Mouse (Mus musculus) midbrain, embryonic 14.5 days (tissue): ENCODE measurements around the gene Vsx1. TPM values are rescaled to one million over a fixed set of nuclear protein-coding genes. Genes with fewer than 3 reads are reported as not detected.

ENCODE experiments used
- ATAC-seq: fragments of 200-750 bp; cut with Nextera tagmentation; 2 replicates; pipeline ENCODE4 v1.8.0; 2017; ENCODE audit warnings: moderate number of reproducible peaks, moderate library complexity; ENCODE audit not compliant: low FRiP score, low TSS enrichment
- DNase-seq: peaks from one replicate; pipeline ENCODE4 v3.0.0-alpha.2; 2015
- H3K27ac ChIP-seq: fragments of 300-500 bp; sonication (generic); replicated peaks from 2 replicates; pipeline ENCODE4 v1.5.1; 2014; ENCODE audit warnings: mild to moderate bottlenecking, low read depth, low read length, moderate library complexity
- H3K27me3 ChIP-seq: fragments of 300-500 bp; sonication (generic); 2 replicates; pipeline ENCODE4 v1.6.1; 2014; ENCODE audit warnings: low read length, control low read depth, mixed read lengths; ENCODE audit not compliant: control insufficient read depth, insufficient read depth
- H3K36me3 ChIP-seq: fragments of 300-500 bp; sonication (generic); 2 replicates; pipeline ENCODE4 v1.6.1; 2014; ENCODE audit warnings: low read length, control low read depth; ENCODE audit not compliant: control insufficient read depth, insufficient read depth
- H3K4me1 ChIP-seq: fragments of 300-500 bp; sonication (generic); 2 replicates; pipeline ENCODE4 v1.6.1; 2014; ENCODE audit warnings: mild to moderate bottlenecking, antibody characterized with exemption, low read length, control low read depth; ENCODE audit not compliant: control insufficient read depth, insufficient read depth
- H3K4me2 ChIP-seq: fragments of 300-500 bp; sonication (generic); 2 replicates; pipeline ENCODE4 v1.6.1; 2014; ENCODE audit warnings: mild to moderate bottlenecking, low read length, moderate library complexity
- H3K4me3 ChIP-seq: fragments of 300-500 bp; sonication (generic); replicated peaks from 2 replicates; pipeline ENCODE4 v1.5.1; 2014; ENCODE audit warnings: low read depth, low read length
- H3K9ac ChIP-seq: fragments of 300-500 bp; sonication (generic); replicated peaks from 2 replicates; pipeline ENCODE4 v1.6.1; 2014; ENCODE audit warnings: mild to moderate bottlenecking, low read length, moderate library complexity
- H3K9me3 ChIP-seq: fragments of 300-500 bp; sonication (generic); 2 replicates; pipeline ENCODE4 v1.6.1; 2016; ENCODE audit warnings: low read length, control low read depth, mixed read lengths; ENCODE audit not compliant: control insufficient read depth
- WGBS: fragments of 180-500 bp; shearing (Covaris S2); extraction: QIAGEN DNeasy Blood & Tissue Kit; methylation state at CpG from one replicate; pipeline ENCODE4 v1.1.7; 2014; 5-methylcytosine and 5-hydroxymethylcytosine counted together
- polyA plus RNA-seq: library from polyadenylated mRNA; unstranded; fragments of >200 nt; fragmentation: Nextera tagmentation; extraction: Ambion mirVana; gene quantifications from 2 replicates; pipeline ENCODE4 v1.2.1, GENCODE M21; 2014

Vsx1 gene
- polyA plus RNA-seq, 1 experiment from 2014 or later, result not detected

DNA sequence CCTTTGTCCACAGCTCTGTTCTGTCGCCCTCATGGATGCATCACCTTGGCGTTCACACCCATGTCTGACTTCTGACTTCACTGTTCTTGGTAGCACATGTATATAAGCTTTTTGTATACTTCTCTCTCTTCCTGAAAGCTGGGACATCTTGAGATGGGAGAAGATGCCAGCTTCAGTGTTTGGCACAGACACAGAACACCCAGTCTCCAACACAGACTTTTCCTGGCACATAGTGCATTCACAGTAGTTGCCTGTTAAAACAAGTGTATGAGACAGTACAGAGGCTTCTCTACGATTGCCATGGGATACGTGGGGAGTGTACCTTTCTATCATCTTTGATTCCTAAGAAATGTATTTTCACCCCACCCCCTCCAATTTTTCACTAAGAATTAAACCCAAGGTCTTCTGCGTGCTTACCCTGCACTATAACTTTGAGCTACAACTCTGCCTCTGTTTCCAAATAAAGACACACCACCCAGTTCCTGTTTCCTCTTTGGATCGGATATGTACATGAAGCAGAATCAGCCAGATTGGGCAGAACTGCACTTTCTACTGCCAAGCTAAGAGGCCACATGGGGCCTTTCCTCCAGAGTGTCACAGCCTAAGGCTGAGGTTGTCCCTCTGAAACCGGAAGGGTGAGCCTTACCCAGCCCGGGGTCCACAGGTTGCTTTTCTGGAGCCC is 17.4 kb downstream of the Vsx1 start:
- ATAC-seq, result no peak
- no peak overlapping the region for H3K4me2 ChIP-seq
- no peak for DNase-seq
- H3K4me1 ChIP-seq, result peaks cover 8% of the 10 kb centered on the region
- H3K9ac ChIP-seq, result no peak overlapping the region
- H3K27me3 ChIP-seq, result 0 out of 2 replicates have a peak, but pooled peaks cover 2% of the 10 kb centered on the region
- 82% methylated on average over 8 of the region's 8 CpGs for WGBS
- H3K4me3 ChIP-seq, result no peak overlapping the region
- no peaks in the 10 kb centered on the region for H3K36me3 ChIP-seq
- no peak overlapping the region for H3K27ac ChIP-seq
- H3K9me3 ChIP-seq, result no peaks in the 10 kb centered on the region

DNA sequence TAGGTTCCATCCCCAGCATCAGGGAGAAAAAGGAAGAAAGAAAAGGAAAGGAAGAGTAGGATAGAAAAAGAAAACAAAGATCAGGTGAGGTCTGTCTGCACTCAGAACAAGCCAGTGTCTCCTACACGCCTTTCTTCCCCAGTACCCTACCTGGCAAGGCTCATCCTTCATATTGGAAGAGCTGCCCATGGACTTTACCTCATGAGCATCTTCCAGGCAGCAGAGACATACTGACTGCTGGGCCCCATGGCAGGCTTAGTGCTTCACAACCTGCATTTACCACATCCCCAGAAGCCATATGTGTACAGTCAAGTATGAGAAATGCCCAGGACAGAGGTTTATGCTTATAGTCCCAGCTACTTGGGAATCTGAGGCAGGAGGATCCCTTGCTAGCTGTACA is 18.2 kb downstream of the Vsx1 start:
- 88% methylated on average over 1 of the region's 1 CpGs for WGBS
- Histone ChIP-seq H3K4me1 (peaks cover 9% of the 10 kb centered on the region), H3K4me2 (no peak overlapping the region), H3K4me3 (no peak overlapping the region), H3K36me3 (no peaks in the 10 kb centered on the region), H3K27me3 (no peaks in the 10 kb centered on the region), H3K27ac (no peak overlapping the region), H3K9ac (no peak overlapping the region), H3K9me3 (no peaks in the 10 kb centered on the region)
- ATAC-seq (no peak), DNase-seq (no peak)

DNA sequence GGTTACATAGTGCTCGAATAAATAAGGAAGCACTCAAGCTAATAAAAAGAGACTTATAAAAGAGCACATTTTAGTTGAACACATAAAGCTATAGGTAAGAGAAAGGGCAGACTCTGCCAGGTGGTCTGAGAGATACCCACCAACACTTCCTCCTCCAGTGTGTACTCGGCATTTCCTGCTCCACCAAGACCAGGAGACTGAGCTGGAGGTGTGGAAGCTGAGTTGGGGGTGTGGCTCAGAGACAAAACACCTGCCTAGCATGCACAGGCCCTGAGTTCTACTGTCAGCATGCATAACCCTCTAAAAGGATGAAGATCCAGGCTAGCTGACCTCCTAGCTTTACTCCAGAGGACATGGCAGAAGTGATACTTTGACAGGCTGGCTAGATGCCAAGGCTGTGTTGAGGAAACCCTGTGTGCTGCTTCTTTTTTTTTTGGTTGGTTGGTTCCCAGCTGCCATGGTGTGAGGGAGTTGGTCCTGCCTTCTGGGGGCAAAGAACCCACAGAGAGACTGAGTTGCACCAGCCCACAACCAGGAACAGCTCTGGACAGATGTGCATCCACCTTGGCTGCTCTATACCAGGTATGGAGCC is 19.6 kb downstream of the Vsx1 start:
- no peaks in the 10 kb centered on the region for H3K36me3 ChIP-seq
- no peak overlapping the region for H3K9ac ChIP-seq
- H3K27ac ChIP-seq, result no peak overlapping the region
- no peak for ATAC-seq
- H3K4me3 ChIP-seq, result no peak overlapping the region
- 84% methylated on average over 2 of the region's 2 CpGs for WGBS
- no peak for DNase-seq
- H3K4me1 ChIP-seq, result peaks cover 17% of the 10 kb centered on the region
- no peak overlapping the region for H3K4me2 ChIP-seq
- H3K9me3 ChIP-seq, result no peaks in the 10 kb centered on the region
- H3K27me3 ChIP-seq, result no peaks in the 10 kb centered on the region

DNA sequence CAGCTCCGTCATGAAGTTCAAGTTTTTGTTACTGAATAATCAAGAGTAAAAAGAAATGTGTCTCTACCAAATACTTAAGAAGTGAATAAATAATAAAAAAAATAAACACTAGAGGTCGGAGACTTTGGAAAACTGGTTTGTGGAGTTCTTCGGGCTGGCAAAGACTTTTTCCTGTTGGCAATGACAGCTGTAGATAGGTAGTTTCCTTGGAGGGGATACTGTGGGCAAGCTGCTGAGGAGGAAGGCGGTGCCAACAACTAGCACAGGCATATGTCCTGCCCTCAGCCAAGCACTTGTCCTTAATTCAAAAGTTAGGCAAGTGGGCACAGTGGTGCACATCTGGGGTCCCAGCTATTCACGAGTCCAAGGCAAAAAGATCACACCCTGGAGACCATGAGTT is 20.2 kb downstream of the Vsx1 start:
- WGBS, result 83% methylated on average over 5 of the region's 5 CpGs
- Histone ChIP-seq H3K36me3 (no peaks in the 10 kb centered on the region), H3K9ac (no peak overlapping the region), H3K4me1 (peaks cover 17% of the 10 kb centered on the region), H3K4me3 (no peak overlapping the region; the same call in 1 of the 2 replicates), H3K4me2 (peak overlapping the region; percentile 92; the same call in 1 of the 2 replicates), H3K27ac (no peak overlapping the region), H3K27me3 (no peaks in the 10 kb centered on the region), H3K9me3 (no peaks in the 10 kb centered on the region)
- ATAC-seq (no peak), DNase-seq (no peak)

DNA sequence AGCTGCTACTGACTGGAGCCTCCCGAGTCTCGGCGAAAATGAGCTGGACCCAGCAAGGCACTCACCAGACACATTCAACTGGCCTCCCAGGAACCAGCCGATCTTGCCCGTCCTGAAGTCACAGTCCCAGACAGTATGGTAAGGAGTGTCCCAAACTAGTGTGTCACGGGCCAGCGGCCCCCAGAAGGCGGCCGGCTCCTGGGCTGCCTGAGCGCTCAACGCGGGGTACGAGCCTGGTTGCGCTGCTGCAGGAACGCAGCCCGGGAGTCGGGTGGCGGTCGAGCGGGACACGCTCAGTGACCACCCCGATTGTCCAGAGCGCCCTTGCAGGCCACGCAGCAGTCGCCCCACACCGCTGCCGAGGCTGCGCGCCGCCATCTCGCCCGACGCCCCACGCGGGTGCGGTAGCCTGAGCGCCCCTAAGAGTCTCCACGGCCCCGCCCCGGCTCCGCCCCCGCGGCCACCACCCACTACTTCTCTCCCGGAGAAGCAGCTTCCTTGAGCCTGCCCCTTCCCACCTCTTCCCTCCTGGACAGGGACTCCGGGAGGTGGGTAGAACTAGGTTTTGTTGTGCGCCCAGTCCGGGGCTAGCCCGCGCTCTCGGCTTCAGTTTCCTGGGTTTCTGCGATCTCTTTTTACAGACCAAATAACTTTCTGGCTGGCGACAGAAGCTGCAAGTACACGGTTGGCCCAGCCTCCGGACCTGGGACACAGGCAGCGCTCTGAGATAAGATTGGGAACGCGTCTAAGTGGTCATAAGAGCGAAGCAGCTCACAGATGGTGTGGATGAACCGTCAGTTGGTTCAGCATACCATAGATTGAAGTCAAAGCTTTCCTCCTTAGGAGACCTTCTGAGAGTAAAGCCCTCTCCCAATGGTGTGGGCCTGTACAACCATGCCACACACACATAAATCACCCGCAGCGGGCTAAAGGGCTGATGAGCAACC is 21.1 kb downstream of the Vsx1 start, which contains the start of gene Acss1:
TSS of gene Acss1 (minus strand) at position 681 of the 947 bp plus-strand sequence.
- peak; percentile 68 for ATAC-seq
- H3K27me3 ChIP-seq, result no peaks in the 10 kb centered on the region
- WGBS, result 4% methylated on average over 59 of the region's 61 CpGs

DNA sequence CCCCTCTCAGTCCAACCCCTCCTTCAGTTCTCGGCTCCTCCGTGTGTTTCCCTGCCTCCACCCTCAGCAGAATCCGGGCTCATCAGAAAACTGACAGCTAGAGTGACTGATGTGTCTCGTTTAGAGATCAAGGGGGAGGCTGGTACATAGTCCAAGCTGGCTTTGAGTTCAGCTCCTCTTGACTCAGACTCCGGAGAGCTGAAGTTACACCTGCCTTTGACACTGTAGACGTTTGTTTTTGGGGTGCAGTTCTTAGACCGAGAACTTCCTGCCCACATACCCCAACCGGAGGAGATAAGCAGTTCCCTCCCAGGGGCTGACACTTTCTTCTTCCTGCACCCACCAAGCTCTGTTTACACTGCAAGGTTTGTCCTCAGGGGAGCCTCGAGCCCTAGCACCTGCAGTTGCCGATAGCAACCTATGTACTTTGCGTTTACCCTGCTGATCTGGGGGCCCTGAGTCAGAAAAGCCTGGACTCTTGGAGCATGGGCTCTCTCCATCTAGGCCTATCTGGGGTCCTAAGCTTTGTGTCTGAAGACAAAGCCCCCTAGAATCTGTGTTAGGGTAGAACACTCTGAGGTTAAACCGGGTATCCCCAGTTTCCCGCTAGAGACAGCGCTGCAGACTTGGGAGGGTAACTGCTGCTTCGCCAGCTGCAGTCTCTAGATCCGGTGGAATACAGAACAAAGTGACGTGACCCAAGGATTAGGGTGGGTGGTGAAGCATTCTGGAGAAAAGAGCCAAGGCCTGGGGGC is 21.9 kb downstream of the Vsx1 start:
- H3K36me3 ChIP-seq, result no peaks in the 10 kb centered on the region
- peak overlapping the region; percentile 92 for H3K4me2 ChIP-seq
- ATAC-seq, result peak; percentile 40
- WGBS, result 5% methylated on average over 17 of the region's 17 CpGs
- peaks cover 17% of the 10 kb centered on the region for H3K4me1 ChIP-seq
- peak overlapping the region; percentile 77 for H3K9ac ChIP-seq
- DNase-seq, result peak; percentile 67
- H3K4me3 ChIP-seq, result peak overlapping the region; percentile 63
- H3K27ac ChIP-seq, result peak overlapping the region; percentile 72
- H3K27me3 ChIP-seq, result no peaks in the 10 kb centered on the region
- H3K9me3 ChIP-seq, result no peaks in the 10 kb centered on the region

More for the DNA sequence above, 21.1 kb downstream of the Vsx1 start, which contains the start of gene Acss1:
- no peaks in the 10 kb centered on the region for H3K36me3 ChIP-seq
- peaks cover 17% of the 10 kb centered on the region for H3K4me1 ChIP-seq
- H3K9me3 ChIP-seq, result no peaks in the 10 kb centered on the region
- peak; percentile 76 for DNase-seq
- peak within 1 kb of the TSS; percentile 77 for H3K9ac ChIP-seq
- peak within 1 kb of the TSS; percentile 63 for H3K4me3 ChIP-seq
- H3K4me2 ChIP-seq, result peak within 1 kb of the TSS; percentile 92
- peak within 1 kb of the TSS; percentile 72 for H3K27ac ChIP-seq

DNA sequence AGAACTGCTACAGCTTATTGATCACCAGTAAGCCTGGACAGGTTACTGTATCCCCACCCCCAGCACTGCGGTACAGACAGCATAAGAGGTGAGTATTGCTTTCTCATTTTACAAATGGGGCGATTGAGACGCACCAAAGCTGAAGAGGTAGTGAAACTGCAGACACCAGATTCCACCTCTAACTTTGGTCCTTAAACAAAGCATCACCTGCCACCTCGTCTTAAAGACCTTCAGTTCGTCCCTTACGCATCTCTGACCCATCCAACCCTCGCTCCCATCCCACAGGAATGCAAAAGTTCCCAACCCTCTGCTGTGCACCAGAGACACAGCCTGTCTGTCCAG is 22.5 kb downstream of the Vsx1 start:
- Histone ChIP-seq H3K27me3 (no peaks in the 10 kb centered on the region), H3K27ac (0 out of 2 replicates have a peak overlapping the region, but pooled peaks have one; percentile 21), H3K36me3 (no peaks in the 10 kb centered on the region), H3K4me2 (peak overlapping the region; percentile 92), H3K4me1 (peaks cover 17% of the 10 kb centered on the region), H3K9ac (peak overlapping the region; percentile 77), H3K9me3 (no peaks in the 10 kb centered on the region), H3K4me3 (peak overlapping the region; percentile 63)
- ATAC-seq, result no peak
- WGBS, result 50% methylated on average over 7 of the region's 7 CpGs
- DNase-seq, result no peak
